Mouse (Mus musculus) limb, embryonic 11.5 days (tissue): ENCODE data around the gene Uspl1. TPM values are rescaled to one million over a fixed set of nuclear protein-coding genes. Genes with fewer than 3 reads are reported as not detected.
A peak's percentile ranks its signal among the peaks of the same experiment; 100 is the strongest.
"Not testable (repeated sequence)": the region's sequence is repeated elsewhere in the genome, so short reads cannot be mapped to it uniquely, and the experiment has no call there.

ENCODE experiments used
- ATAC-seq: fragments of 200-750 bp; cut with Nextera tagmentation; 2 replicates; pipeline ENCODE4 v1.8.0; 2017; ENCODE audit warnings: low read depth; ENCODE audit not compliant: insufficient number of reproducible peaks, low FRiP score, low TSS enrichment
- DNase-seq: peaks from one replicate; pipeline ENCODE4 v3.0.0-alpha.2; 2015; ENCODE audit warnings: low spot score
- H3K27ac ChIP-seq: fragments of 300-500 bp; sonication (generic); replicated peaks from 2 replicates; pipeline ENCODE4 v1.5.1; 2014; ENCODE audit warnings: low read depth, mild to moderate bottlenecking, low read length
- H3K27me3 ChIP-seq: fragments of 300-500 bp; sonication (generic); 2 replicates; pipeline ENCODE4 v1.6.1; 2014; ENCODE audit warnings: mild to moderate bottlenecking, low read length, mixed read lengths; ENCODE audit not compliant: control insufficient read depth, insufficient read depth
- H3K36me3 ChIP-seq: fragments of 300-500 bp; sonication (generic); 2 replicates; pipeline ENCODE4 v1.6.1; 2014; ENCODE audit warnings: mild to moderate bottlenecking, low read length, moderate library complexity, mixed read lengths; ENCODE audit not compliant: control insufficient read depth, insufficient read depth
- H3K4me1 ChIP-seq: fragments of 300-500 bp; sonication (generic); 2 replicates; pipeline ENCODE4 v1.6.1; 2014; ENCODE audit warnings: low read length, mixed read lengths; ENCODE audit not compliant: control insufficient read depth, insufficient read depth
- H3K4me2 ChIP-seq: fragments of 300-500 bp; sonication (generic); 2 replicates; pipeline ENCODE4 v1.6.1; 2014; ENCODE audit warnings: low read depth, mild to moderate bottlenecking, moderate library complexity; ENCODE audit not compliant: severe bottlenecking
- H3K4me3 ChIP-seq: fragments of 300-500 bp; sonication (generic); 2 replicates; pipeline ENCODE4 v1.5.1; 2014; ENCODE audit warnings: low read depth, low read length
- H3K9ac ChIP-seq: fragments of 300-500 bp; sonication (generic); 2 replicates; pipeline ENCODE4 v1.6.1; 2014; ENCODE audit warnings: mild to moderate bottlenecking, low read length
- H3K9me3 ChIP-seq: fragments of 300-500 bp; sonication (generic); 2 replicates; pipeline ENCODE4 v1.6.1; 2016; ENCODE audit warnings: low read length; ENCODE audit not compliant: control insufficient read depth
- WGBS: fragments of 180-500 bp; shearing (Covaris S2); extraction: QIAGEN DNeasy Blood & Tissue Kit; methylation state at CpG from one replicate; pipeline ENCODE4 v1.1.7; 2014; 5-methylcytosine and 5-hydroxymethylcytosine counted together
- polyA plus RNA-seq: library from polyadenylated mRNA; unstranded; fragments of >200 nt; fragmentation: Nextera tagmentation; extraction: Ambion mirVana; gene quantifications from 2 replicates; pipeline ENCODE4 v1.2.1, GENCODE M21; 2014

Uspl1 gene
- 81.7 and 81.8 TPM in 2 replicates for polyA plus RNA-seq

DNA sequence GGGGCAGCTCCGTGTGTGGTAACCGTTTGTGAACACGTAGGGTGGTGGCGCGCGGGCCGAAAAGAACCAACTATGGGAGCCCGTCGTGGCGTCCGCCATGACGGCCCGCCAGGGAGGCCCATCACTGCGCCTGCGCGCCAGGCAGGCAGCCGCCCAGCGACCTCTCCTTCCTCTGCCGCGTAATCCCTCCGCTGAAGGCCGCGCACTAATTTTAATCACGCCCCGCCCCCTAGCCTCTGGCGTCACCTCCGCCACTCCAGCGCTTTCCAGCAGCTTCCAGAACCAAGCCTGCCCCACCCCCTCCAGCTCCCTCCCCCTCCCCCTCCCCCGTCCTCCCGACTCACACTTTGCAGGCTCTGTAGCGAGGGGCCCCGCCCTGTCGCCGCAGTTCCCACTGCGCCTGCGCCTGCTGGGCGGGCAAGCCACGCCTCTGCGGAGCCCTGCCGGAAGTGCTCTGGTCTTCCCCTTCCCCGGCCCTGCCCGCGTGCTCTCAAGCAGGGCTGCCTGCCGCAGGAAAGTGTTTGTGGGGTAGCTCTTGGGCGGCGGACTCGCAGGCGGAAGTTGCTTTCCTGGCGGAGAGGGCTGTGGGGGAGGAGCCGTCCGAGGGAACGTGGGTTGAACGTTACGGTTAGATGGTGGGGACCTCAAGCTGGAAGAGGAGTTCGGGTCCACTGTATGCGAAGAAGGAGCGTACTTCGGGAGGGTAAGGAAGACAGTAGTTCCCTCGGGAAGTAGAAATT, at the start of gene Uspl1, which contains the start of gene Hmgb1:
Uspl1 (plus strand) TSS at position 247 of the 740 bp plus-strand sequence.
Hmgb1 (minus strand) TSS at position 386 of the 740 bp plus-strand sequence.
- Histone ChIP-seq H3K27ac (peak within 1 kb of the TSS; percentile 88), H3K27me3 (no peaks in the 10 kb centered on the region), H3K36me3 (no peaks in the 10 kb centered on the region; the same call in 1 of the 2 replicates), H3K9me3 (no peaks in the 10 kb centered on the region), H3K4me3 (peak within 1 kb of the TSS; percentile 83), H3K4me1 (peaks cover 13% of the 10 kb centered on the region), H3K9ac (peak within 1 kb of the TSS; percentile 86), H3K4me2 (peak within 1 kb of the TSS; percentile 61)
- DNase-seq (peak; percentile 99), ATAC-seq (peak; percentile 97)
- under 1% methylated on average over 58 of the region's 59 CpGs for WGBS

DNA sequence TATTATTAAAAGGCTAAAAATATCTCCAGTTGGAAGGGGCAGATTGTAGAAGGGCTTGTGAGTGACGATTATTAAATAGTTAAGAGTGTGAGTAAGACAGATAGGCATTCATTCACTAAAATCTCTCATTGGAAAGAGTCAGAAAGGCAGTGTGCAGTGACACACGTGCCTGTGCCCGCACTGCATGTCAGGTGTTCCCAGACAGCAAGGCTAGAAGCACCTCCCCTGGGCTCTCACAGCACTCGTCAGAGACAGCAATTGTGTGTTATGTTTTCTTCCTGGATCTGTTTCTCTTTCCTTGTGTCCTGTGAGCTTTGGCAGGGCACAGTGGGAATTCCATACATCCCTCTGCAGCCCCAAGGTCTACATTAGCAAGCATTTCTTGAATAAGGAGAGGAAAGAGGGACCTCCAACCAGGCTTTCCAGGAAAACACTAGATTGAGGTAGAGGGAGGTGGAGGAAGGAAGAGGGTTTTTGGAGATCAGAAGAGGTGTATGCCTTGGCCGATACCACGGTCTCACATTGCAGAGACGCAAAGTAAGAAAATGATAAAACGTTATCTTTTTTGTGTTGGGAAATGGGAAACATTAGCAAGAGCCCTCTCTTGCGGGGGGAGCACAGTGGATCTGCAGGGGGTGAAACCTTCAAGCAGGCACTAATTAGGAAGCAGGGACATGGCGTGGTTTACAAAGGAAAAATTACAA, 49.2 kb upstream of the Uspl1 start:
- no peak for ATAC-seq
- Histone ChIP-seq H3K36me3 (no peaks in the 10 kb centered on the region), H3K27me3 (no peaks in the 10 kb centered on the region), H3K9ac (no peak overlapping the region), H3K27ac (no peak overlapping the region), H3K4me1 (peaks cover 9% of the 10 kb centered on the region; the same call in 1 of the 2 replicates), H3K4me3 (no peak overlapping the region), H3K9me3 (no peaks in the 10 kb centered on the region), H3K4me2 (no peak overlapping the region)
- WGBS = 81% methylated on average over 10 of the region's 10 CpGs
- DNase-seq = no peak

DNA sequence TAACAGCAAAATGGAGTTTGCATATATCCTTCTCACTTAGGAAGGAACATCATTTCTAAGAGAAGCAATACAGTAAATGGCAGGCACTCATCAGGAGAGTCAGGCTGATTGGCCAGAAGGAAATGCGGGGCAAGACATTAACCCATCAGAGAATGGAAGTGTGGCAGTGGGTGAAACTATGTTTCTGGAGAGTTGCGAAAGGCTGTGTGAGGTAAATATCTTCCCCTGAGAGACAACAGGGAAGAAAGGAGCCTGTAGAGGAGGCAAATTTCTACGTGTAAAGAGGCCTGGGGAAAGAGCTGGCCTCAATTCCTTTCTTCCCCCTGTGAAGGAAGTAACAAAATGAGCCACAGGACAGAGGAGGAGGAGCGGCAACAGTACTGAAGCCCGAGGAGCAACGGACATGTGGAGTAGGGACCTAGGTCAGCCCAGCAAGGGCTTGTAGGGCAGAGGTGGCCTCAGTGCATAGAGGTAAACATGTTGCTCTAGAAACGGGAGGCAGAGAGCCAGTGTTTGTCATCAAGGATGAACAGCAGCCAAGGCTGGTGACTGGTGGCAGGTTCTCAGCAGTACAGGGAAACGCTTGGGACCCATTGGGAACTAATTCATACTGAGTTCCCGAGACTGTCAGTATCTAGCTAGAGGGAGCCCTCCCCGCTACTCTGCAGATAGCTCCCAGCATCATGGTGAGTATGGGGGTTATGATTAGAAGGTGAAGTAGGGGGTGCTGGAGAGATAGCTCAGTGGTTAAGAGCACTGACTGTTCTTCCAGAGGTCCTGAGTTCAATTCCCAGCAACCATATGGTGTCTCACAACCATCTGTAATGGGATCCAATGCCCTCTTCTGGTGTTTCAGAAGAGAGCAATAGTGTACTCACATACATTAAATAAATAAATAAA, 48.4 kb upstream of the Uspl1 start:
- ATAC-seq = no peak
- Histone ChIP-seq H3K27ac (no peak overlapping the region), H3K4me1 (peaks cover 8% of the 10 kb centered on the region; the same call in 1 of the 2 replicates), H3K4me3 (no peak overlapping the region), H3K9me3 (no peaks in the 10 kb centered on the region), H3K4me2 (no peak overlapping the region), H3K27me3 (no peaks in the 10 kb centered on the region), H3K36me3 (no peaks in the 10 kb centered on the region), H3K9ac (no peak overlapping the region)
- DNase-seq = no peak
- 82% methylated on average over 10 of the region's 10 CpGs for WGBS

DNA sequence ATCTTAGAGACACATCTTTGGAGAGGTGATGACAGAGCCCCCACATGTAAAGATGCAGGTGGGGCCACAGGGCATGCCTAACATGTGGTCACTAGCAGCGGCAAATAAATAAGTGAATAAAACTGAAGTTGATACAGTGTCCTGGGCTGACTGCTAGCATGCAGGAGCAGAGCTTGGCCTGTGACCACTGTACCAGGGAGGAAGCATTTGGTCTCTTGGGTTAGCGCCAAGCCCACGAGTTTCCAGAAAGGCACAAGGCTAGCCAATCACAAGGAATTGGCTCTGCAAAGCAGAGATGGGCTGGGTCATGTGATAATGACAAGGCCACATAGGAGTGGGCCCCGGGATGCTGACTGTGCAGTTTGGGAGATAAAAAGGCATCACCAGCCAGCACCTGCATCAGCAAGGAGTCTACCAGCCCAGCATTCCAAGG, 47.2 kb upstream of the Uspl1 start:
- H3K4me1 ChIP-seq = 0 out of 2 replicates have a peak, but pooled peaks cover 5% of the 10 kb centered on the region
- no peak overlapping the region for H3K27ac ChIP-seq
- no peak overlapping the region for H3K4me3 ChIP-seq
- WGBS = 75% methylated on average over 4 of the region's 4 CpGs
- DNase-seq (no peak), ATAC-seq (no peak)
- H3K9ac ChIP-seq = no peak overlapping the region
- no peaks in the 10 kb centered on the region for H3K27me3 ChIP-seq
- no peaks in the 10 kb centered on the region for H3K36me3 ChIP-seq
- no peak overlapping the region for H3K4me2 ChIP-seq
- no peaks in the 10 kb centered on the region for H3K9me3 ChIP-seq

DNA sequence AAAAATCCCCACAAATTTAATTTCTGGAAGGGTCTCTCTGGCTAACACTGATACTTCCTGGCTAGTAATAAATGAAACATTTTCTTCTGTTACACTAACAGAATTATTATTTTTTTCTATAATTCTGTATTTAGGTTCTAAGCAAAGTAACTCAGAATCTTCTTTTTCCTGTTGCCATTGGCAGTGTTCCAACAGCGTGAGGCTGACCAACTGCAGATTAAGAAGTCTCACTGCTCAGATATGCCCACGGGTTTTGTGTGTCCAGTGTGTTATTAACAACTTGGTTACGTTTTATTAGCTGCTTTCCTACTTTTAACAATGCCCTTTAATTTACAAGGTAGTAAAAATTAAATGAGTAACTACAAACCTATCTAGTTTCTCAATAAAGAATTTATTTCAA, 46.7 kb upstream of the Uspl1 start:
- Histone ChIP-seq H3K4me3 (no peak overlapping the region), H3K9ac (no peak overlapping the region), H3K9me3 (no peaks in the 10 kb centered on the region), H3K27ac (no peak overlapping the region), H3K36me3 (no peaks in the 10 kb centered on the region), H3K4me2 (no peak overlapping the region), H3K27me3 (no peaks in the 10 kb centered on the region), H3K4me1 (0 out of 2 replicates have a peak, but pooled peaks cover 3% of the 10 kb centered on the region)
- DNase-seq = no peak
- WGBS = 62% methylated on average over 3 of the region's 3 CpGs
- ATAC-seq = no peak

DNA sequence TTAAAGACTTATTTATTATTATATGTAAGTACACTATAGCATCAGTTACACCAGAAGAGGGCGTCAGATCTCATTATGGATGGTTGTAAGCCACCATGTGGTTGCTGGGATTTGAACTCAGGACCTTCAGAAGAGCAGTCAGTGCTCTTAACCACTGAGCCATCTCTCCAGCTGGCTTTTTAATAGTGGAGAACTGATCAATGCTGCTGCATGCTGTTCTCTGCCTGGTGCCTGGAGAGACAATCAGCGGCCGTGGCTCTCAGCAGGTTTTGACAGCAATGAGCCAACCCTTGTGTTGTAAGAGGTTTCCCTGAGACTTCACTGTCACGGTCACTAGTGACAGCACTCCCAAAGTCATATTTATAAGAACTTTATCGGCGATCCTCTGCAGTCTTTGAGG, 46.1 kb upstream of the Uspl1 start:
- H3K4me1 ChIP-seq, H3K27me3 ChIP-seq, H3K4me2 ChIP-seq, H3K27ac ChIP-seq, ATAC-seq, H3K9me3 ChIP-seq, H3K36me3 ChIP-seq, H3K4me3 ChIP-seq, H3K9ac ChIP-seq, DNase-seq: not testable (repeated sequence)
- 91% methylated on average over 6 of the region's 6 CpGs for WGBS

DNA sequence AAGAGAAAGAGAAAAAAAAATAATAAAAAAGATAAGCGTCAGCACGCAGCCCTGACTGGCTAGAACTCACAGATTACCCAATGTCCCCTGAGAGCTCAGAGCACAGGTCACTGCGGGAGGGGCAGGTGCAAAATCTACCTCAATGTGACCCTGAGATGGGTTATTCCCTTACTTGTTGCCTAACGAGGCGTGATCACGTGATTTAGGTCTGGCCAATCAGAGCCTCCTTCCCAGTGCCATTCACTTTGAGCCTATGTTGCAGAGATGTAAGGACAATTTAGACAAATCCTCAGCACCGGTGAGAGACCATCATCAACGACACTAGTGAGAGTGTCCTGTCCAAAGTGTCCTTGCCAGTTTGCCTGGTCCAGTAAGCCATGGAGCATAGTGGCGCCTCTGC, 43.8 kb upstream of the Uspl1 start:
- DNase-seq (no peak), ATAC-seq (no peak)
- WGBS = 59% methylated on average over 9 of the region's 9 CpGs
- H3K27ac ChIP-seq = no peak overlapping the region
- H3K27me3 ChIP-seq = no peaks in the 10 kb centered on the region
- H3K36me3 ChIP-seq = no peaks in the 10 kb centered on the region
- H3K4me2 ChIP-seq = no peak overlapping the region
- H3K9ac ChIP-seq = no peak overlapping the region
- no peak overlapping the region for H3K4me3 ChIP-seq
- H3K4me1 ChIP-seq = peaks cover 10% of the 10 kb centered on the region
- no peaks in the 10 kb centered on the region for H3K9me3 ChIP-seq

DNA sequence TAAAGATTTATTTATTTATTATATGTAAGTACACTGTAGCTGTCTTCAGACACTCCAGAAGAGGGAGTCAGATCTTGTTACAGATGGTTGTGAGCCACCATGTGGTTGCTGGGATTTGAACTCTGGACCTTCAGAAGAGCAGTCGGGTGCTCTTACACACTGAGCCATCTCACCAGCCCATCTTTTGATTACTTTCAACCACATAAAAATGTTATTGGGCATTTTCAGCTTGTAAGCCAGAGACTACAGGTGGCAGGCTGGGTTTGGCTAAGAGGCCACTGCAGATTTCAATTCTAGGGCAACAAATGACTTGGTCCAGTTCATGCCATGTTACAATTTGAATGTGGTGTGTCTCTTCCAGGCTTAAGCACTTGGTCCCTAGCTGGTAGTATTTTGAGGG, 43.0 kb upstream of the Uspl1 start:
- DNase-seq, H3K9ac ChIP-seq, H3K4me3 ChIP-seq, H3K4me2 ChIP-seq, H3K36me3 ChIP-seq, H3K9me3 ChIP-seq, H3K27me3 ChIP-seq, H3K27ac ChIP-seq, ATAC-seq: not testable (repeated sequence)
- WGBS = 95% methylated on average over 1 of the region's 1 CpGs
- H3K4me1 ChIP-seq = peaks cover 10% of the 10 kb centered on the region
